Mouse (Mus musculus) liver, embryonic 16.5 days (tissue): ENCODE data around the gene Bora. TPM values are rescaled to one million over a fixed set of nuclear protein-coding genes. Genes with fewer than 3 reads are reported as not detected.

Experiments used
- ATAC-seq: fragments of 200-750 bp; cut with Nextera tagmentation; 2 replicates; pipeline ENCODE4 v1.8.0; 2017; ENCODE audit warnings: low read depth, mild to moderate bottlenecking, moderate number of reproducible peaks, moderate library complexity
- H3K27ac ChIP-seq: fragments of 300-500 bp; sonication (generic); 2 replicates; pipeline ENCODE4 v1.5.1; 2014; ENCODE audit warnings: mild to moderate bottlenecking, low read length
- H3K27me3 ChIP-seq: fragments of 300-500 bp; sonication (generic); 2 replicates; pipeline ENCODE4 v1.6.1; 2014; ENCODE audit warnings: low read depth, low read length, mixed read lengths; ENCODE audit not compliant: control insufficient read depth, insufficient read depth
- H3K36me3 ChIP-seq: fragments of 300-500 bp; sonication (generic); 2 replicates; pipeline ENCODE4 v1.6.1; 2014; ENCODE audit warnings: mild to moderate bottlenecking; ENCODE audit not compliant: control insufficient read depth, insufficient read depth
- H3K4me1 ChIP-seq: fragments of 300-500 bp; sonication (generic); 2 replicates; pipeline ENCODE4 v1.6.1; 2014; ENCODE audit warnings: low read depth, low read length, mixed read lengths; ENCODE audit not compliant: control insufficient read depth
- H3K4me2 ChIP-seq: fragments of 300-500 bp; sonication (generic); 2 replicates; pipeline ENCODE4 v1.6.1; 2014; ENCODE audit warnings: low read depth, low read length, mixed read lengths
- H3K4me3 ChIP-seq: fragments of 300-500 bp; sonication (generic); 2 replicates; pipeline ENCODE4 v1.5.1; 2014; ENCODE audit warnings: low read depth, mild to moderate bottlenecking, low read length
- H3K9ac ChIP-seq: fragments of 300-500 bp; sonication (generic); 2 replicates; pipeline ENCODE4 v1.6.1; 2014; ENCODE audit warnings: low read depth, low read length
- H3K9me3 ChIP-seq: fragments of 300-500 bp; sonication (generic); replicated peaks from 2 replicates; pipeline ENCODE4 v1.6.1; 2016; ENCODE audit warnings: low read length; ENCODE audit not compliant: control insufficient read depth
- WGBS: fragments of 180-500 bp; shearing (Covaris S2); extraction: QIAGEN DNeasy Blood & Tissue Kit; methylation state at CpG from one replicate; pipeline ENCODE4 v1.1.7; 2014; ENCODE audit not compliant: insufficient replicate concordance; 5-methylcytosine and 5-hydroxymethylcytosine counted together
- polyA plus RNA-seq: library from polyadenylated mRNA; unstranded; fragments of >200 nt; fragmentation: Nextera tagmentation; extraction: Ambion mirVana; gene quantifications from 2 replicates; pipeline ENCODE4 v1.2.1, GENCODE M21; 2015

Bora gene
- polyA plus RNA-seq, 1 experiment from 2014 or later: 23.7 TPM

DNA sequence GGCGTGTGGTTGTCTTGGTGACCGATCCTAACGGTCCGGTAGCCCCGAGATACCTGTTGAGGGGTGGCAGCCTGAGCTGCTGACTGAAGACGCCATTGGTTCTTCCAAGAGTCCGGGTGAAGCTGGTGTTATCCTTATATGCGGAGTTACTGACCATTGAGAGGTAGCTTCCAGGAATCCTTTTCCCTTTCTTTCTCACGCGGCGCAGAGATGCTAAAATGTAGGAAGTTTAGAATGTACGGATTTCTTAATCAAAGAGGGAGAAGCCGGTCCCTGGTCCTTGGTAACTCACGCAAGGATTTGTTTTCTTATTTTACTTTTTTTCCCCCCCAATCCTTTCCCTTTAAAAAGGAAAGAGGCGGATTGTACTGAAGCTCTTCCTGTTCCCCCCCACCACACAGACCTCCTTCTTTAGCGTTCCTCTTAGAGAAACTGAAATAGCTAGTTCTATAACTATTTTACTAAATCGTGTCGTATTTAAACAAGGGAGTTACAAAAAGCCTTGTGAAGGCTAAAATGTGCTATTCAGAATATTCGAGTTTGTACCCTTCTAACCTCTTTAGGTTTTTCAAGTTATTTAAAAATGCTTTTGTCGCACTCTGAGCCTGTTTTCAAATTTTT, 54.1 kb downstream of the Bora start:
- Histone ChIP-seq H3K27me3 (no peaks in the 10 kb centered on the region), H3K36me3 (peaks cover 5% of the 10 kb centered on the region; the same call in 1 of the 2 replicates), H3K4me3 (peak overlapping the region; percentile 99), H3K27ac (peak overlapping the region; percentile 58), H3K4me1 (peaks cover 12% of the 10 kb centered on the region), H3K9me3 (no peaks in the 10 kb centered on the region), H3K4me2 (peak overlapping the region; percentile 72), H3K9ac (peak overlapping the region; percentile 76)
- 4% methylated on average over 20 of the region's 20 CpGs for WGBS
- no peak for ATAC-seq

- H3K36me3 ChIP-seq: no peaks in the 10 kb centered on the region; the same call in 1 of the 2 replicates
- no peaks in the 10 kb centered on the region for H3K27me3 ChIP-seq
- no peak for ATAC-seq
- WGBS: 73% methylated on average over 4 of the region's 4 CpGs
- H3K4me2 ChIP-seq: no peak overlapping the region
- H3K4me3 ChIP-seq: no peak overlapping the region
- H3K27ac ChIP-seq: no peak overlapping the region
- H3K4me1 ChIP-seq: peaks cover 12% of the 10 kb centered on the region
- no peak overlapping the region for H3K9ac ChIP-seq
- no peaks in the 10 kb centered on the region for H3K9me3 ChIP-seq
Measured at GRCm38 (mm10) chr14:99103050-99103449, 57.0 kb downstream of the Bora start.

- Histone ChIP-seq H3K4me2 (no peak overlapping the region), H3K36me3 (no peaks in the 10 kb centered on the region; the same call in 1 of the 2 replicates), H3K4me1 (peaks cover 4% of the 10 kb centered on the region; the same call in 1 of the 2 replicates), H3K9ac (no peak overlapping the region), H3K27me3 (no peaks in the 10 kb centered on the region), H3K4me3 (no peak overlapping the region), H3K9me3 (no peaks in the 10 kb centered on the region), H3K27ac (no peak overlapping the region)
- WGBS: 65% methylated on average over 6 of the region's 6 CpGs
- no peak for ATAC-seq
Measured at GRCm38 (mm10) chr14:99104542-99105123, 58.6 kb downstream of the Bora start.

DNA sequence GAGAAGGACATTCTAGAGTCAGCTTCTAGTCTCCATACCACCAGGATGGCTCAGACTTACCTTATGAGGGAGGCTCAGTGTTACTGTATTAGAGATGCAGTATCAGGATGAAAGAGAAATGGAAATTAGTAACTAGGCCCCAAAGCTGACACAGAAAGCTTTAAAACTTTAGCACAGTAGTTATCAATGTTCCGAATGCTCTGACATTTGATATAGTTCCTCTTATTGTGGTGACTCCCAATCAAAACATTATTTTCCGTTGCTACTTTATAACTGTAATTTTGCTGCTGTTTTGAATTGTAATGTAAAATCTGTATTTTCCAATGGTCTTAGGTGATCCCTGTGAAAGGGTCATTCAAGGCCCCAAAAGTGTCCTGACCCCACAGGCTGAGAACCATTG, 60.6 kb downstream of the Bora start:
- Histone ChIP-seq H3K4me1 (no peaks in the 10 kb centered on the region), H3K27ac (no peak overlapping the region), H3K9ac (no peak overlapping the region), H3K4me3 (no peak overlapping the region), H3K9me3 (no peaks in the 10 kb centered on the region), H3K4me2 (no peak overlapping the region), H3K36me3 (no peaks in the 10 kb centered on the region; the same call in 1 of the 2 replicates), H3K27me3 (no peaks in the 10 kb centered on the region)
- WGBS: 75% methylated on average over 2 of the region's 2 CpGs
- no peak for ATAC-seq

- Histone ChIP-seq H3K4me2 (no peak overlapping the region), H3K9ac (no peak overlapping the region), H3K4me1 (no peaks in the 10 kb centered on the region), H3K27me3 (no peaks in the 10 kb centered on the region), H3K9me3 (no peaks in the 10 kb centered on the region), H3K27ac (no peak overlapping the region), H3K4me3 (no peak overlapping the region), H3K36me3 (no peaks in the 10 kb centered on the region; the same call in 1 of the 2 replicates)
- no peak for ATAC-seq
- WGBS: 56% methylated on average over 2 of the region's 2 CpGs
Measured at GRCm38 (mm10) chr14:99107631-99108187, 61.7 kb downstream of the Bora start.

- H3K36me3 ChIP-seq: no peaks in the 10 kb centered on the region; the same call in 1 of the 2 replicates
- no peaks in the 10 kb centered on the region for H3K27me3 ChIP-seq
- H3K4me3 ChIP-seq: no peak overlapping the region
- H3K27ac ChIP-seq: no peak overlapping the region
- H3K4me2 ChIP-seq: no peak overlapping the region
- 50% methylated on average over 6 of the region's 6 CpGs for WGBS
- no peaks in the 10 kb centered on the region for H3K9me3 ChIP-seq
- ATAC-seq: peak; percentile 27; the same call in 1 of the 2 replicates
- H3K9ac ChIP-seq: no peak overlapping the region
- no peaks in the 10 kb centered on the region for H3K4me1 ChIP-seq
Measured at GRCm38 (mm10) chr14:99108762-99109161, 62.7 kb downstream of the Bora start.

GRCm38 (mm10) chr14:99117576-99117975, 71.6 kb downstream of the Bora start:
- Histone ChIP-seq H3K4me2 (no peak overlapping the region), H3K4me1 (no peaks in the 10 kb centered on the region), H3K27ac (no peak overlapping the region), H3K36me3 (0 out of 2 replicates have a peak, but pooled peaks cover 4% of the 10 kb centered on the region), H3K9me3 (no peaks in the 10 kb centered on the region), H3K27me3 (no peaks in the 10 kb centered on the region), H3K9ac (no peak overlapping the region), H3K4me3 (no peak overlapping the region)
- WGBS: 52% methylated on average over 4 of the region's 4 CpGs
- no peak for ATAC-seq

DNA sequence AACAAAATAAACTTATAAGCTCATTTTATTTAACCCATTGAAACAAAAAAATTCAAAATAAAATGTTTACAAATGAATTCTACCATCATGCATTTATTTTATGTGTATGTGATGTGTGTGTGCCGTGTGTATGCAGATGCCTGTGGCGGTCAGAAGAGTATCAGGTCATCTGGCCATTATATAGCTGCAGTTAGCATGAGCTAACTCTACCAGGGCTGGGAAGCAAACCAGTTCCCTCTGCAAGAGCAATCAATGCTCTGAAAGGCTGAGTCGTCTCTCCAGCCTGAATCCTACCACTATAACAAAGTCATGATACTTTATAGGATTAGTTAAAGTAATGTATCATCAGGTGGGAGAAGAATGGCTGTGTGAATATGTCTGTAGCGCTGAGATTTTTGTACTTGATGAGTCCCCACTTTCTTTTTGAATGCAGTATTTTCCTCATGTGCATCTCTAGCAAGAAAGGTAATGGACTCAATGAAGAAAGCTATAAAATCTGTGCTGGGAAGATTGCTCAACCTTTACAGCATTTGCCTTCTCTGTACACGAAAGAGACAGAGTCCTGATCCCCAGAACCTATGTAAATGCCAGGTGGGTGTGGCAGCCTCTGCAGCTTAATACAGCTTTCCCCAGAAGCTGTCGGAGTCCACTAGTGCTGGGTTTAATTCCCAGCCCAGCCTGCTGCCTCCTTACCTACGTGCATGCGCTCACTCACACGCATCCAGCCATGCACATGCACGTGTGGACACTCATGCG, 75.7 kb downstream of the Bora start:
- Histone ChIP-seq H3K4me3 (no peak overlapping the region), H3K27ac (no peak overlapping the region), H3K36me3 (0 out of 2 replicates have a peak, but pooled peaks cover 4% of the 10 kb centered on the region), H3K9me3 (no peaks in the 10 kb centered on the region), H3K9ac (no peak overlapping the region), H3K4me2 (no peak overlapping the region), H3K4me1 (no peaks in the 10 kb centered on the region), H3K27me3 (no peaks in the 10 kb centered on the region)
- 79% methylated on average over 11 of the region's 11 CpGs for WGBS
- no peak for ATAC-seq
